Mouse (Mus musculus) hindbrain, embryonic 13.5 days (tissue): ENCODE results near the gene Kpna2. TPM values are rescaled to one million over a fixed set of nuclear protein-coding genes. Genes with fewer than 3 reads are reported as not detected.

Experiments
- ATAC-seq: fragments of 200-750 bp; cut with Nextera tagmentation; 2 replicates; pipeline ENCODE4 v1.8.0; 2017; ENCODE audit warnings: moderate TSS enrichment; ENCODE audit not compliant: low FRiP score
- H3K27ac ChIP-seq: fragments of 300-500 bp; sonication (generic); 2 replicates; pipeline ENCODE4 v1.5.1; 2015; ENCODE audit warnings: inconsistent platforms, mild to moderate bottlenecking, moderate library complexity
- H3K27me3 ChIP-seq: fragments of 300-500 bp; sonication (generic); 2 replicates; pipeline ENCODE4 v1.6.1; 2015; ENCODE audit warnings: mild to moderate bottlenecking, inconsistent platforms
- H3K36me3 ChIP-seq: fragments of 300-500 bp; sonication (generic); 2 replicates; pipeline ENCODE4 v1.6.1; 2015; ENCODE audit warnings: mild to moderate bottlenecking, inconsistent platforms
- H3K4me1 ChIP-seq: fragments of 300-500 bp; sonication (generic); replicated peaks from 2 replicates; pipeline ENCODE4 v1.6.1; 2015; ENCODE audit warnings: inconsistent platforms
- H3K4me2 ChIP-seq: fragments of 300-500 bp; sonication (generic); 2 replicates; pipeline ENCODE4 v1.6.1; 2015; ENCODE audit warnings: inconsistent platforms, mild to moderate bottlenecking, moderate library complexity
- H3K4me3 ChIP-seq: fragments of 300-500 bp; sonication (generic); 2 replicates; pipeline ENCODE4 v1.5.1; 2015; ENCODE audit warnings: mild to moderate bottlenecking, inconsistent platforms
- H3K9ac ChIP-seq: fragments of 300-500 bp; sonication (generic); 2 replicates; pipeline ENCODE4 v1.6.1; 2015; ENCODE audit warnings: mild to moderate bottlenecking, inconsistent platforms
- H3K9me3 ChIP-seq: fragments of 300-500 bp; sonication (generic); 2 replicates; pipeline ENCODE4 v1.6.1; 2016; ENCODE audit warnings: inconsistent platforms
- WGBS: fragments of 180-500 bp; shearing (Covaris S2); methylation state at CpG from one replicate; pipeline ENCODE4 v1.1.7; 2015; 5-methylcytosine and 5-hydroxymethylcytosine counted together
- polyA plus RNA-seq: library from polyadenylated mRNA; unstranded; fragments of >200 nt; fragmentation: Nextera tagmentation; extraction: Ambion mirVana; gene quantifications from 2 replicates; pipeline ENCODE4 v1.2.1, GENCODE M21; 2015

Gene Kpna2
- 189 TPM in 2 replicates for polyA plus RNA-seq

GRCm38 (mm10) chr11:106999151-106999948, at the start of gene Kpna2:
Kpna2 (minus strand) TSS chr11:106999541.
- H3K27ac ChIP-seq = peak within 1 kb of the TSS; percentile 90
- H3K4me2 ChIP-seq = peak within 1 kb of the TSS; percentile 76
- under 1% methylated on average over 61 of the region's 62 CpGs for WGBS
- H3K27me3 ChIP-seq = no peaks in the 10 kb centered on the region
- no peaks in the 10 kb centered on the region for H3K9me3 ChIP-seq
- ATAC-seq = peak; percentile 95
- H3K9ac ChIP-seq = peak within 1 kb of the TSS; percentile 83
- peaks cover 19% of the 10 kb centered on the region for H3K4me1 ChIP-seq
- H3K36me3 ChIP-seq = peaks cover 29% of the 10 kb centered on the region
- peak within 1 kb of the TSS; percentile 97 for H3K4me3 ChIP-seq

- H3K27me3 ChIP-seq = no peaks in the 10 kb centered on the region
- H3K4me3 ChIP-seq = no peak overlapping the region
- H3K9ac ChIP-seq = no peak overlapping the region
- WGBS = 92% methylated on average over 15 of the region's 15 CpGs
- H3K4me1 ChIP-seq = no peaks in the 10 kb centered on the region
- ATAC-seq = no peak
- H3K27ac ChIP-seq = no peak overlapping the region
- no peaks in the 10 kb centered on the region for H3K9me3 ChIP-seq
- H3K4me2 ChIP-seq = no peak overlapping the region
- H3K36me3 ChIP-seq = peaks cover 52% of the 10 kb centered on the region
These were observed 47.7 kb upstream of the Kpna2 start for GRCm38 (mm10) chr11:107046766-107047620.

GRCm38 (mm10) chr11:107045546-107045945, 46.2 kb upstream of the Kpna2 start:
- no peak overlapping the region for H3K27ac ChIP-seq
- no peak for ATAC-seq
- H3K9me3 ChIP-seq = no peaks in the 10 kb centered on the region
- H3K4me2 ChIP-seq = no peak overlapping the region
- H3K9ac ChIP-seq = no peak overlapping the region
- 92% methylated on average over 4 of the region's 4 CpGs for WGBS
- peaks cover 55% of the 10 kb centered on the region for H3K36me3 ChIP-seq
- no peak overlapping the region for H3K4me3 ChIP-seq
- no peaks in the 10 kb centered on the region for H3K4me1 ChIP-seq
- H3K27me3 ChIP-seq = no peaks in the 10 kb centered on the region

GRCm38 (mm10) chr11:107044321-107044720, 45.0 kb upstream of the Kpna2 start:
- Histone ChIP-seq H3K36me3 (peaks cover 66% of the 10 kb centered on the region), H3K4me2 (no peak overlapping the region), H3K9ac (no peak overlapping the region), H3K27ac (no peak overlapping the region), H3K4me3 (no peak overlapping the region), H3K4me1 (no peaks in the 10 kb centered on the region), H3K9me3 (no peaks in the 10 kb centered on the region), H3K27me3 (no peaks in the 10 kb centered on the region)
- 57% methylated on average over 5 of the region's 5 CpGs for WGBS
- ATAC-seq = no peak

- Histone ChIP-seq H3K4me2 (no peak overlapping the region), H3K27ac (no peak overlapping the region), H3K4me3 (no peak overlapping the region), H3K27me3 (no peaks in the 10 kb centered on the region), H3K9ac (no peak overlapping the region), H3K9me3 (no peaks in the 10 kb centered on the region), H3K4me1 (no peaks in the 10 kb centered on the region), H3K36me3 (peaks cover 75% of the 10 kb centered on the region)
- 89% methylated on average over 11 of the region's 11 CpGs for WGBS
- ATAC-seq = no peak
These were observed 44.0 kb upstream of the Kpna2 start for GRCm38 (mm10) chr11:107043361-107043760.

- 93% methylated on average over 3 of the region's 3 CpGs for WGBS
These were observed 42.1 kb upstream of the Kpna2 start for GRCm38 (mm10) chr11:107041396-107041795.

GRCm38 (mm10) chr11:107039417-107039816, 40.1 kb upstream of the Kpna2 start:
- Histone ChIP-seq H3K36me3 (peaks cover 81% of the 10 kb centered on the region), H3K4me1 (no peaks in the 10 kb centered on the region), H3K9ac (no peak overlapping the region), H3K4me2 (no peak overlapping the region), H3K4me3 (no peak overlapping the region), H3K27ac (no peak overlapping the region), H3K27me3 (no peaks in the 10 kb centered on the region), H3K9me3 (no peaks in the 10 kb centered on the region)
- no peak for ATAC-seq
- WGBS = 95% methylated on average over 5 of the region's 5 CpGs

More at GRCm38 (mm10) chr11:107041396-107041795, 42.1 kb upstream of the Kpna2 start:
- no peak for ATAC-seq
- Histone ChIP-seq H3K9me3 (no peaks in the 10 kb centered on the region), H3K4me1 (no peaks in the 10 kb centered on the region), H3K27ac (no peak overlapping the region), H3K27me3 (no peaks in the 10 kb centered on the region), H3K4me2 (no peak overlapping the region), H3K4me3 (no peak overlapping the region), H3K36me3 (peaks cover 81% of the 10 kb centered on the region), H3K9ac (no peak overlapping the region)

- ATAC-seq = no peak
- Histone ChIP-seq H3K27ac (no peak overlapping the region), H3K4me3 (no peak overlapping the region), H3K9me3 (no peaks in the 10 kb centered on the region), H3K27me3 (0 out of 2 replicates have a peak, but pooled peaks cover 3% of the 10 kb centered on the region), H3K4me1 (no peaks in the 10 kb centered on the region), H3K36me3 (peaks cover 44% of the 10 kb centered on the region), H3K4me2 (no peak overlapping the region), H3K9ac (no peak overlapping the region)
- 85% methylated on average over 10 of the region's 10 CpGs for WGBS
These were observed 34.9 kb upstream of the Kpna2 start for GRCm38 (mm10) chr11:107034085-107034810.

- H3K36me3 ChIP-seq = peaks cover 18% of the 10 kb centered on the region
- H3K4me1 ChIP-seq = peaks cover 10% of the 10 kb centered on the region
- no peak overlapping the region for H3K9ac ChIP-seq
- 48% methylated on average over 7 of the region's 7 CpGs for WGBS
- no peak for ATAC-seq
- no peaks in the 10 kb centered on the region for H3K9me3 ChIP-seq
- no peak overlapping the region for H3K27ac ChIP-seq
- H3K4me3 ChIP-seq = no peak overlapping the region
- H3K27me3 ChIP-seq = 0 out of 2 replicates have a peak, but pooled peaks cover 3% of the 10 kb centered on the region
- no peak overlapping the region for H3K4me2 ChIP-seq
These were observed 32.3 kb upstream of the Kpna2 start for GRCm38 (mm10) chr11:107031635-107032034.

- Histone ChIP-seq H3K4me2 (no peak overlapping the region), H3K9me3 (no peaks in the 10 kb centered on the region), H3K27ac (no peak overlapping the region), H3K36me3 (0 out of 2 replicates have a peak, but pooled peaks cover 4% of the 10 kb centered on the region), H3K4me1 (peaks cover 31% of the 10 kb centered on the region), H3K4me3 (no peak overlapping the region), H3K27me3 (0 out of 2 replicates have a peak, but pooled peaks cover 3% of the 10 kb centered on the region), H3K9ac (no peak overlapping the region)
- no peak for ATAC-seq
- WGBS = 54% methylated on average over 19 of the region's 19 CpGs
These were observed 30.2 kb upstream of the Kpna2 start for GRCm38 (mm10) chr11:107029536-107029935.

- Histone ChIP-seq H3K27me3 (0 out of 2 replicates have a peak, but pooled peaks cover 3% of the 10 kb centered on the region), H3K4me1 (peaks cover 37% of the 10 kb centered on the region), H3K9me3 (no peaks in the 10 kb centered on the region), H3K4me2 (peak overlapping the region; percentile 90), H3K9ac (peak overlapping the region; percentile 79), H3K4me3 (peak overlapping the region; percentile 60), H3K27ac (peak overlapping the region; percentile 91), H3K36me3 (no peaks in the 10 kb centered on the region)
- ATAC-seq = no peak
- WGBS = 67% methylated on average over 6 of the region's 6 CpGs
These were observed 29.4 kb upstream of the Kpna2 start for GRCm38 (mm10) chr11:107028754-107029153.

- peak overlapping the region; percentile 91 for H3K27ac ChIP-seq
- H3K4me1 ChIP-seq = peaks cover 37% of the 10 kb centered on the region
- no peaks in the 10 kb centered on the region for H3K36me3 ChIP-seq
- peak overlapping the region; percentile 90 for H3K4me2 ChIP-seq
- H3K9ac ChIP-seq = peak overlapping the region; percentile 79
- H3K4me3 ChIP-seq = peak overlapping the region; percentile 60
- no peaks in the 10 kb centered on the region for H3K9me3 ChIP-seq
- ATAC-seq = peak; percentile 77
- 2% methylated on average over 29 of the region's 29 CpGs for WGBS
- H3K27me3 ChIP-seq = 0 out of 2 replicates have a peak, but pooled peaks cover 3% of the 10 kb centered on the region
These were observed 28.9 kb upstream of the Kpna2 start for GRCm38 (mm10) chr11:107028275-107028618.
